Mouse (Mus musculus) lung, postnatal 0 days (tissue): ENCODE measurements around the gene Slc39a10.

ENCODE experiments used
- CTCF ChIP-seq: IDR thresholded peaks from 2 replicates; pipeline ENCODE4 v1.5.1; 2016; ENCODE audit warnings: antibody characterized with exemption, mild to moderate bottlenecking
- EP300 ChIP-seq: IDR thresholded peaks from 2 replicates; pipeline ENCODE4 v1.6.1; 2016; ENCODE audit warnings: antibody characterized with exemption, mild to moderate bottlenecking, control low read depth

DNA sequence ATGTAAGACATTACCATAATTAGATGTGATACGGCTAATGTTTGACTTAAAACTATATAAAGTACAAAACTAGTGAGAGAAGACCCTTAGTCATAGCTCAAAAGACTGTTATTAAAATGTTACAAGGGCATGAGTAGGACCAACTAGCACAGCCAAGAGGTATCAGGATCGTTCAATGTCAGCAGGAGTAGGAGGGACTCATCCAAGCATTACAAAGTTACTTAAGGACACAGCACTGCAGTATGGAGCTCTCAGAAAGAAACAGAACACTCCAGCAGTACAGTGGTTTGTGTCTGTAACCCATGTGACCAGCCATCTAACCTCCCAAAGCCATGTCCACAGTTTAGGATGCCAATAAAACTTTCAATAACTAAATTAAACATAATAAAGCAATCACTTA lies 48.4 kb downstream of the Slc39a10 start:
- TF ChIP-seq CTCF, result no peak
- no peak for TF ChIP-seq EP300
